16 mouse cellular contexts compared by ENCODE assay signal in the genomic region with DNA sequence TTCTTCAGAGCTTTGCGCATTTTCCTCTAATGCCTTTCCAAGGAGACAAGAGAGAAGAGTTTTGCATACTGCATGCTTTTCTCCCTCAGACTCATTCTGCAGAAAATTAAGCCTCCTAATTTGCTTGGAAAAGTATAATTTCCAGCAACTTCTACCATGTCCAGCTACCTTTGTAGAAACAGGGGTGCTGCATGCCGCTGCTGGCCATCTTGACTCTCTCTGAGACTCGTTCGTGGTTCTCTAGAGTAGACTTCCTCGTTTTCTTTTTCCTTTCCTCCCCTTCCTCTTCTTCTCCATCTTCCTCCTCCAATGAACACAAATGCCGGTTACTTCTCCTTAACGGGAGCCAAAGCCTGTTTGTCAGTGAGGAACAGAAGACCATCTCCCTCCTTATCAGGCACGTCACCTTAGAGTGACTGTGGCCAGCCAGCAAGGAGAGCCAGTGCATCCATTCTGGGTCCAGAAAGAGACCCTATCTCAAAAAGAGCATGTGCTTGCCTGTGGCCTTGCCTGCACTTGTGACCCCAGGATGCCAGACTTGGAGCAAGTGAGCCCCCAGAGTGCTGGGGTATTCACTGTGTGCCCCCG.
DNase-seq lines count a peak whose midpoint lies in the region; ATAC-seq and TF ChIP-seq lines count a peak whose summit lies in the region.
"Had no signal": no experiment of that assay in that cellular context is flagged by ENCODE, and none has a peak within 500 bp of the region (broad histone marks: within the 10 kb centered on the region; RNA-seq: fewer than 3 reads in every experiment).

No protein-coding gene starts in this region.

- H3K27me3 ChIP-seq in hindbrain, embryonic 10.5 days (ENCODE audit: insufficient read depth, poor library complexity, severe bottlenecking): no peaks in the 10 kb centered on the region
- H3K27me3 ChIP-seq in hindbrain, embryonic 16.5 days (replicated peaks; ENCODE audit: control insufficient read depth, insufficient read depth, low read length): no peaks in the 10 kb centered on the region
- H3K27me3 ChIP-seq in liver, embryonic 16.5 days (ENCODE audit: control insufficient read depth, insufficient read depth, low read depth, low read length): no peaks in the 10 kb centered on the region
- H3K27me3 ChIP-seq in intestine, postnatal 0 days (replicated peaks; ENCODE audit: control insufficient read depth, insufficient read depth, low read length): no peaks in the 10 kb centered on the region
- H3K27me3 ChIP-seq: embryonic facial prominence, embryonic 12.5 days; intestine, embryonic 15.5 days; limb, embryonic 15.5 days had no signal

- DNase-seq in hindbrain, embryonic 10.5 days (ENCODE audit: low spot score): no peak
- no peak for DNase-seq in frontal cortex, postnatal 36 days (ENCODE audit: low spot score in 2 of 2)
- DNase-seq in thymus, postnatal 36 days: no peak
- DNase-seq: adrenal gland, postnatal 36 days; forebrain, postnatal 0 days; gastrocnemius, postnatal 10 days; lung, postnatal 14 days; right cerebral cortex, postnatal 4 days had no signal

- peaks cover 17% of the 10 kb centered on the region; the same call in 1 of the 2 replicates for H3K36me3 ChIP-seq in hindbrain, embryonic 10.5 days
- no peaks in the 10 kb centered on the region for H3K36me3 ChIP-seq in hindbrain, embryonic 16.5 days (ENCODE audit: control insufficient read depth, insufficient read depth, low read length)
- no peaks in the 10 kb centered on the region for H3K36me3 ChIP-seq in liver, embryonic 16.5 days (ENCODE audit: control insufficient read depth, insufficient read depth)
- peaks cover 24% of the 10 kb centered on the region for H3K36me3 ChIP-seq in intestine, postnatal 0 days (ENCODE audit: control insufficient read depth, insufficient read depth)

- ATAC-seq in hindbrain, embryonic 16.5 days: no peak
- ATAC-seq in erythroid progenitor cell, adult 5-6 weeks (replicated peaks; ENCODE audit: low FRiP score, poor library complexity, severe bottlenecking): peak; percentile 84
- peak; percentile 81 for ATAC-seq in liver, embryonic 16.5 days (ENCODE audit: low read depth)
- ATAC-seq in intestine, postnatal 0 days: no peak
- ATAC-seq: intestine, embryonic 15.5 days had no signal

- H3K27ac ChIP-seq in hindbrain, embryonic 10.5 days: 0 out of 2 replicates have a peak overlapping the region, but pooled peaks have one; percentile 40
- no peak overlapping the region for H3K27ac ChIP-seq in hindbrain, embryonic 16.5 days (ENCODE audit: low read depth, low read length)
- H3K27ac ChIP-seq in bone marrow, adult 2 months (ENCODE audit: control insufficient read depth, insufficient read depth, low read depth, low read length, poor library complexity): peak overlapping the region; percentile 86
- peak overlapping the region; percentile 89 for H3K27ac ChIP-seq in liver, embryonic 16.5 days (ENCODE audit: low read length)
- no peak overlapping the region for H3K27ac ChIP-seq in intestine, postnatal 0 days (ENCODE audit: low read depth, low read length)
- H3K27ac ChIP-seq: embryonic facial prominence, embryonic 12.5 days; intestine, embryonic 15.5 days; limb, embryonic 15.5 days had no signal

- no peak for TF ChIP-seq CTCF in bone marrow, adult 2 months (IDR thresholded peaks at IDR 0.05; ENCODE audit: control insufficient read depth, insufficient read depth, low read length)
- no peak for TF ChIP-seq CTCF in intestine, postnatal 0 days (IDR thresholded peaks at IDR 0.05; ENCODE audit: low read depth)

- H3K9me3 ChIP-seq in hindbrain, embryonic 10.5 days: no peaks in the 10 kb centered on the region
- no peaks in the 10 kb centered on the region for H3K9me3 ChIP-seq in hindbrain, embryonic 16.5 days (ENCODE audit: control insufficient read depth, low read length)
- no peaks in the 10 kb centered on the region for H3K9me3 ChIP-seq in liver, embryonic 16.5 days (replicated peaks; ENCODE audit: control insufficient read depth, low read length)
- H3K9me3 ChIP-seq in intestine, postnatal 0 days (ENCODE audit: control insufficient read depth): no peaks in the 10 kb centered on the region
- H3K9me3 ChIP-seq: embryonic facial prominence, embryonic 12.5 days; intestine, embryonic 15.5 days; limb, embryonic 15.5 days had no signal

- peaks cover 21% of the 10 kb centered on the region for H3K4me1 ChIP-seq in hindbrain, embryonic 10.5 days (replicated peaks)
- H3K4me1 ChIP-seq in hindbrain, embryonic 16.5 days (ENCODE audit: control insufficient read depth, insufficient read depth, low read depth, low read length): peaks cover 9% of the 10 kb centered on the region
- peaks cover 8% of the 10 kb centered on the region for H3K4me1 ChIP-seq in bone marrow, adult 2 months (ENCODE audit: control insufficient read depth, insufficient read depth, low read length)
- peaks cover 46% of the 10 kb centered on the region for H3K4me1 ChIP-seq in liver, embryonic 16.5 days (ENCODE audit: control insufficient read depth, low read depth, low read length)
- H3K4me1 ChIP-seq in intestine, postnatal 0 days (replicated peaks; ENCODE audit: control insufficient read depth, insufficient read depth, low read length): no peaks in the 10 kb centered on the region
- H3K4me1 ChIP-seq: embryonic facial prominence, embryonic 12.5 days; intestine, embryonic 15.5 days; limb, embryonic 15.5 days had no signal

- no peak overlapping the region for H3K4me3 ChIP-seq in hindbrain, embryonic 10.5 days
- no peak overlapping the region for H3K4me3 ChIP-seq in hindbrain, embryonic 16.5 days (ENCODE audit: low read length)
- H3K4me3 ChIP-seq in bone marrow, adult 2 months (replicated peaks; ENCODE audit: control insufficient read depth, low read depth, low read length): peak overlapping the region; percentile 26
- H3K4me3 ChIP-seq in liver, embryonic 16.5 days (ENCODE audit: low read depth, low read length): peak overlapping the region; percentile 44
- H3K4me3 ChIP-seq in intestine, postnatal 0 days (ENCODE audit: low read depth, low read length): no peak overlapping the region
- H3K4me3 ChIP-seq: embryonic facial prominence, embryonic 12.5 days; intestine, embryonic 15.5 days; limb, embryonic 15.5 days had no signal

- WGBS in hindbrain, embryonic 10.5 days: 91% methylated on average over 9 of the region's 9 CpGs
- 90% methylated on average over 9 of the region's 9 CpGs for WGBS in hindbrain, embryonic 16.5 days
- 21% methylated on average over 9 of the region's 9 CpGs for WGBS in bone marrow, adult 2 months
- WGBS in liver, embryonic 16.5 days (ENCODE audit: insufficient replicate concordance): 34% methylated on average over 9 of the region's 9 CpGs
- WGBS in intestine, postnatal 0 days: 87% methylated on average over 9 of the region's 9 CpGs

- H3K4me2 ChIP-seq in hindbrain, embryonic 16.5 days (ENCODE audit: low read length): no peak overlapping the region
- H3K4me2 ChIP-seq in liver, embryonic 16.5 days (ENCODE audit: low read depth, low read length): peak overlapping the region; percentile 61
- H3K4me2 ChIP-seq in intestine, postnatal 0 days (replicated peaks; ENCODE audit: low read depth): no peak overlapping the region
- H3K4me2 ChIP-seq: embryonic facial prominence, embryonic 12.5 days; intestine, embryonic 15.5 days; limb, embryonic 15.5 days had no signal

- H3K9ac ChIP-seq in hindbrain, embryonic 16.5 days (ENCODE audit: low read depth, low read length): no peak overlapping the region
- H3K9ac ChIP-seq in liver, embryonic 16.5 days (ENCODE audit: low read depth, low read length): peak overlapping the region; percentile 64
- H3K9ac ChIP-seq in intestine, postnatal 0 days (ENCODE audit: low read depth, low read length): no peak overlapping the region
- H3K9ac ChIP-seq: embryonic facial prominence, embryonic 12.5 days; forebrain, postnatal 0 days; intestine, embryonic 15.5 days; limb, embryonic 15.5 days had no signal

- TF ChIP-seq POLR2A in bone marrow, adult 2 months (IDR thresholded peaks at IDR 0.05; ENCODE audit: borderline replicate concordance, control insufficient read depth, low read depth, low read length): no peak

Comparison
In these comparisons a context has a peak if more than half of its experiments do, and no peak if none do; other contexts are left out.
1. H3K27ac ChIP-seq: peak in hindbrain, embryonic 10.5 days (single experiment), bone marrow, adult 2 months (single experiment) and liver, embryonic 16.5 days (single experiment); none in hindbrain, embryonic 16.5 days (single experiment) and intestine, postnatal 0 days (single experiment).
2. H3K4me3 ChIP-seq: peak in bone marrow, adult 2 months (single experiment) and liver, embryonic 16.5 days (single experiment); none in hindbrain, embryonic 10.5 days (single experiment), hindbrain, embryonic 16.5 days (single experiment) and intestine, postnatal 0 days (single experiment).
3. ATAC-seq: peak in erythroid progenitor cell, adult 5-6 weeks (single experiment) and liver, embryonic 16.5 days (single experiment); none in hindbrain, embryonic 16.5 days (single experiment) and intestine, postnatal 0 days (single experiment).